Mouse (Mus musculus) limb, embryonic 15.5 days (tissue): ENCODE data around the gene Adh4. TPM values are rescaled to one million over a fixed set of nuclear protein-coding genes. Genes with fewer than 3 reads are reported as not detected.
"Not testable (repeated sequence)": the region's sequence is repeated elsewhere in the genome, so short reads cannot be mapped to it uniquely, and the experiment has no call there.

Experiments
- ATAC-seq: fragments of 200-750 bp; cut with Nextera tagmentation; 2 replicates; pipeline ENCODE4 v1.8.0; 2017; ENCODE audit warnings: low read depth, moderate TSS enrichment; ENCODE audit not compliant: insufficient number of reproducible peaks, low FRiP score, low TSS enrichment
- H3K27ac ChIP-seq: fragments of 300-500 bp; sonication (generic); 2 replicates; pipeline ENCODE4 v1.5.1; 2015; ENCODE audit warnings: moderate library complexity, mild to moderate bottlenecking, inconsistent platforms
- H3K27me3 ChIP-seq: fragments of 300-500 bp; sonication (generic); 2 replicates; pipeline ENCODE4 v1.6.1; 2015; ENCODE audit warnings: inconsistent platforms
- H3K36me3 ChIP-seq: fragments of 300-500 bp; sonication (generic); 2 replicates; pipeline ENCODE4 v1.6.1; 2015; ENCODE audit warnings: inconsistent platforms
- H3K4me1 ChIP-seq: fragments of 300-500 bp; sonication (generic); 2 replicates; pipeline ENCODE4 v1.6.1; 2015; ENCODE audit warnings: inconsistent platforms
- H3K4me2 ChIP-seq: fragments of 300-500 bp; sonication (generic); 2 replicates; pipeline ENCODE4 v1.6.1; 2015; ENCODE audit warnings: mild to moderate bottlenecking, inconsistent platforms
- H3K4me3 ChIP-seq: fragments of 300-500 bp; sonication (generic); 2 replicates; pipeline ENCODE4 v1.5.1; 2015; ENCODE audit warnings: mild to moderate bottlenecking, inconsistent platforms
- H3K9ac ChIP-seq: fragments of 300-500 bp; sonication (generic); 2 replicates; pipeline ENCODE4 v1.6.1; 2015; ENCODE audit warnings: inconsistent platforms
- H3K9me3 ChIP-seq: fragments of 300-500 bp; sonication (generic); 2 replicates; pipeline ENCODE4 v1.6.1; 2016; ENCODE audit warnings: inconsistent platforms
- WGBS: fragments of 180-500 bp; shearing (Covaris S2); methylation state at CpG from one replicate; pipeline ENCODE4 v1.1.7; 2015; 5-methylcytosine and 5-hydroxymethylcytosine counted together
- polyA plus RNA-seq: library from polyadenylated mRNA; unstranded; fragments of >200 nt; fragmentation: Nextera tagmentation; extraction: Ambion mirVana; gene quantifications from 2 replicates; pipeline ENCODE4 v1.2.1, GENCODE M21; 2015

The Adh4 gene
- polyA plus RNA-seq: 0.18 TPM in 1 of 2 replicates, not detected in the other

GRCm38 (mm10) chr3:138415121-138415690, at the start of gene Adh4:
TSS of gene Adh4 (plus strand) at chr3:138415466.
- no peaks in the 10 kb centered on the region for H3K36me3 ChIP-seq
- no peaks in the 10 kb centered on the region for H3K27me3 ChIP-seq
- H3K4me2 ChIP-seq: no peak within 1 kb of the TSS
- H3K27ac ChIP-seq: no peak within 1 kb of the TSS
- WGBS: 81% methylated on average over 6 of the region's 6 CpGs
- H3K9me3 ChIP-seq: no peaks in the 10 kb centered on the region
- H3K4me3 ChIP-seq: no peak within 1 kb of the TSS
- H3K9ac ChIP-seq: no peak within 1 kb of the TSS
- no peak for ATAC-seq
- H3K4me1 ChIP-seq: no peaks in the 10 kb centered on the region

GRCm38 (mm10) chr3:138366181-138366580, 49.1 kb upstream of the Adh4 start:
- Histone ChIP-seq H3K9ac (no peak overlapping the region), H3K4me3 (no peak overlapping the region), H3K27me3 (no peaks in the 10 kb centered on the region), H3K4me1 (no peaks in the 10 kb centered on the region), H3K27ac (no peak overlapping the region), H3K9me3 (no peaks in the 10 kb centered on the region), H3K4me2 (no peak overlapping the region), H3K36me3 (no peaks in the 10 kb centered on the region)
- no peak for ATAC-seq
- 87% methylated on average over 2 of the region's 2 CpGs for WGBS

GRCm38 (mm10) chr3:138369546-138369945, 45.7 kb upstream of the Adh4 start:
- 67% methylated on average over 1 of the region's 1 CpGs for WGBS
- Histone ChIP-seq H3K4me1 (no peaks in the 10 kb centered on the region), H3K27me3 (no peaks in the 10 kb centered on the region), H3K4me3 (no peak overlapping the region), H3K36me3 (no peaks in the 10 kb centered on the region), H3K4me2 (no peak overlapping the region), H3K9me3 (no peaks in the 10 kb centered on the region), H3K9ac (no peak overlapping the region), H3K27ac (no peak overlapping the region)
- no peak for ATAC-seq

- not testable (repeated sequence) for H3K4me1 ChIP-seq, H3K4me3 ChIP-seq, H3K9me3 ChIP-seq, H3K9ac ChIP-seq, ATAC-seq, H3K27ac ChIP-seq, H3K4me2 ChIP-seq, H3K36me3 ChIP-seq, H3K27me3 ChIP-seq
- 72% methylated on average over 4 of the region's 4 CpGs for WGBS
These were observed 45.0 kb upstream of the Adh4 start for GRCm38 (mm10) chr3:138370289-138370688.

- no peak overlapping the region for H3K4me3 ChIP-seq
- no peak for ATAC-seq
- H3K9ac ChIP-seq: no peak overlapping the region
- 83% methylated on average over 4 of the region's 4 CpGs for WGBS
- H3K4me1 ChIP-seq: no peaks in the 10 kb centered on the region
- H3K27ac ChIP-seq: no peak overlapping the region
- H3K36me3 ChIP-seq: no peaks in the 10 kb centered on the region
- H3K27me3 ChIP-seq: no peaks in the 10 kb centered on the region
- H3K4me2 ChIP-seq: no peak overlapping the region
- no peaks in the 10 kb centered on the region for H3K9me3 ChIP-seq
These were observed 41.3 kb upstream of the Adh4 start for GRCm38 (mm10) chr3:138373920-138374319.

- Histone ChIP-seq H3K4me2 (no peak overlapping the region), H3K4me1 (no peaks in the 10 kb centered on the region), H3K9me3 (no peaks in the 10 kb centered on the region), H3K9ac (no peak overlapping the region), H3K4me3 (no peak overlapping the region), H3K27me3 (no peaks in the 10 kb centered on the region), H3K27ac (no peak overlapping the region), H3K36me3 (no peaks in the 10 kb centered on the region)
- WGBS: 83% methylated on average over 2 of the region's 2 CpGs
- no peak for ATAC-seq
These were observed 40.1 kb upstream of the Adh4 start for GRCm38 (mm10) chr3:138375148-138375547.

- H3K9me3 ChIP-seq: no peaks in the 10 kb centered on the region
- H3K9ac ChIP-seq: no peak overlapping the region
- H3K4me3 ChIP-seq: no peak overlapping the region
- WGBS: 19% methylated on average over 3 of the region's 3 CpGs
- H3K36me3 ChIP-seq: no peaks in the 10 kb centered on the region
- no peak overlapping the region for H3K27ac ChIP-seq
- no peaks in the 10 kb centered on the region for H3K4me1 ChIP-seq
- ATAC-seq: no peak
- no peak overlapping the region for H3K4me2 ChIP-seq
- H3K27me3 ChIP-seq: no peaks in the 10 kb centered on the region
These were observed 34.1 kb upstream of the Adh4 start for GRCm38 (mm10) chr3:138381133-138381532.

GRCm38 (mm10) chr3:138387155-138387554, 28.1 kb upstream of the Adh4 start:
- Histone ChIP-seq H3K4me2 (no peak overlapping the region), H3K4me1 (no peaks in the 10 kb centered on the region), H3K9me3 (no peaks in the 10 kb centered on the region), H3K9ac (no peak overlapping the region), H3K36me3 (no peaks in the 10 kb centered on the region), H3K27me3 (no peaks in the 10 kb centered on the region), H3K4me3 (no peak overlapping the region), H3K27ac (no peak overlapping the region)
- 87% methylated on average over 6 of the region's 6 CpGs for WGBS
- no peak for ATAC-seq

GRCm38 (mm10) chr3:138404872-138405271, 10.4 kb upstream of the Adh4 start:
- no peaks in the 10 kb centered on the region for H3K9me3 ChIP-seq
- H3K4me2 ChIP-seq: no peak overlapping the region
- no peaks in the 10 kb centered on the region for H3K36me3 ChIP-seq
- no peaks in the 10 kb centered on the region for H3K27me3 ChIP-seq
- WGBS: 78% methylated on average over 3 of the region's 3 CpGs
- H3K9ac ChIP-seq: no peak overlapping the region
- no peaks in the 10 kb centered on the region for H3K4me1 ChIP-seq
- no peak overlapping the region for H3K27ac ChIP-seq
- no peak overlapping the region for H3K4me3 ChIP-seq
- no peak for ATAC-seq

GRCm38 (mm10) chr3:138405341-138405740, 9.9 kb upstream of the Adh4 start:
- no peaks in the 10 kb centered on the region for H3K27me3 ChIP-seq
- no peak overlapping the region for H3K4me2 ChIP-seq
- no peak overlapping the region for H3K27ac ChIP-seq
- whole genome bisulfite sequencing: 40% methylated on average over 3 of the region's 3 CpGs
- H3K9ac ChIP-seq: no peak overlapping the region
- no peak for ATAC-seq
- H3K9me3 ChIP-seq: no peaks in the 10 kb centered on the region
- no peaks in the 10 kb centered on the region for H3K36me3 ChIP-seq
- no peaks in the 10 kb centered on the region for H3K4me1 ChIP-seq
- H3K4me3 ChIP-seq: no peak overlapping the region

GRCm38 (mm10) chr3:138405840-138406239, 9.4 kb upstream of the Adh4 start:
- H3K9ac ChIP-seq: no peak overlapping the region
- no peak overlapping the region for H3K4me3 ChIP-seq
- no peaks in the 10 kb centered on the region for H3K36me3 ChIP-seq
- H3K27me3 ChIP-seq: no peaks in the 10 kb centered on the region
- H3K27ac ChIP-seq: no peak overlapping the region
- no peak overlapping the region for H3K4me2 ChIP-seq
- 84% methylated on average over 7 of the region's 7 CpGs for WGBS
- no peaks in the 10 kb centered on the region for H3K9me3 ChIP-seq
- H3K4me1 ChIP-seq: no peaks in the 10 kb centered on the region
- ATAC-seq: no peak

GRCm38 (mm10) chr3:138407920-138408319, 7.3 kb upstream of the Adh4 start:
- 88% methylated on average over 1 of the region's 1 CpGs for WGBS
- no peaks in the 10 kb centered on the region for H3K9me3 ChIP-seq
- no peaks in the 10 kb centered on the region for H3K4me1 ChIP-seq
- no peaks in the 10 kb centered on the region for H3K27me3 ChIP-seq
- no peak overlapping the region for H3K4me3 ChIP-seq
- no peak overlapping the region for H3K9ac ChIP-seq
- no peak for ATAC-seq
- H3K27ac ChIP-seq: no peak overlapping the region
- no peak overlapping the region for H3K4me2 ChIP-seq
- H3K36me3 ChIP-seq: no peaks in the 10 kb centered on the region

- no peak for ATAC-seq
- Histone ChIP-seq H3K27ac (no peak overlapping the region), H3K9ac (no peak overlapping the region), H3K4me3 (no peak overlapping the region), H3K4me1 (no peaks in the 10 kb centered on the region), H3K9me3 (no peaks in the 10 kb centered on the region), H3K27me3 (no peaks in the 10 kb centered on the region), H3K36me3 (no peaks in the 10 kb centered on the region), H3K4me2 (no peak overlapping the region)
- WGBS: 91% methylated on average over 1 of the region's 1 CpGs
These were observed 5.7 kb upstream of the Adh4 start for GRCm38 (mm10) chr3:138409585-138409984.
